Mouse (Mus musculus): Measurements from ENCODE around the gene Ahnak2. TPM values are rescaled to one million over a fixed set of nuclear protein-coding genes. Genes with fewer than 3 reads are reported as not detected.
A peak's percentile ranks its signal among the peaks of the same experiment; 100 is the strongest.

The Ahnak2 gene
- total RNA-seq, 2 experiments from 2014 or later: not detected

DNA sequence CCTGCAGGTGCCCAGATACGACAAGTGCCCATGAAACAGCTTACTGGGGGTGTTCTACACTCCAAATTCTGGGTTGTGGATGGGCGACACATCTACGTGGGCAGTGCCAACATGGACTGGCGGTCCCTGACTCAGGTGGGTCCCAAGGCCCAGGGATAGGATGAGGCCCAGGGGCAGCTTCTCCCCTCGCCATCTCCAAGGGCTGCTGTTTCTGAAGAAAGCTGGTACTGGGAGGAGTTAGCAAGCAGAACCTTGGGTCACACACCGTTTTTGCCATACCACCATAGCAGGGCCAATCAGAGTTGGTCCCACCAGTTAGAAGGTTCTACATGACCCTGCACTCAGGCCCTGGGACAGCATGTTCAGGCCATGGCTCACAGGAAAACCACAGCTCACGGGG, 37.5 kb downstream of the Ahnak2 start:
- no peak for ATAC-seq (replicated peaks; ENCODE audit: low FRiP score, low TSS enrichment, poor library complexity, severe bottlenecking)

DNA sequence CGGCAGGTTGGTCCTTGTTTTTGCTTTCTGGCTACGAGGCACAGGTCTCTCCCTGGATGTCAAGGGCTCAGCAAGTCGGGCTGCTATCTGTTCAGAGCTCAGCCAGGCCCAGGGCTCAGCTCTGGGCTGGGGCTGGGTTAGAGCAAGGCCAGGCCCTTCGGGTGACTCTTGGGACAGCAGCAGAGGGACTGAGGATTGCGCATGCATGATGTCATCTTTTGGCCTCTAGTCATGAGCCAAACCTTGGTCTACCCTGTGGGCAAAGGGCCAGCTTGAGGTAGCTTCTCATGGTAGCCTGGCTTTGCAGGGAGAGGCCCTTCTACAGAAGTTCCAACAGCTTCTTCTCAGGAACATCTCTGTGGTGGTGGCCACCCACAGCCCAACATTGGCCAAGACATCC, 38.3 kb downstream of the Ahnak2 start:
- no peak for ATAC-seq (replicated peaks; ENCODE audit: low FRiP score, low TSS enrichment, poor library complexity, severe bottlenecking)

GRCm38 (mm10) chr12:112763176-112763575, 39.3 kb downstream of the Ahnak2 start:
- ATAC-seq (replicated peaks; ENCODE audit: low FRiP score, low TSS enrichment, poor library complexity, severe bottlenecking): no peak

DNA sequence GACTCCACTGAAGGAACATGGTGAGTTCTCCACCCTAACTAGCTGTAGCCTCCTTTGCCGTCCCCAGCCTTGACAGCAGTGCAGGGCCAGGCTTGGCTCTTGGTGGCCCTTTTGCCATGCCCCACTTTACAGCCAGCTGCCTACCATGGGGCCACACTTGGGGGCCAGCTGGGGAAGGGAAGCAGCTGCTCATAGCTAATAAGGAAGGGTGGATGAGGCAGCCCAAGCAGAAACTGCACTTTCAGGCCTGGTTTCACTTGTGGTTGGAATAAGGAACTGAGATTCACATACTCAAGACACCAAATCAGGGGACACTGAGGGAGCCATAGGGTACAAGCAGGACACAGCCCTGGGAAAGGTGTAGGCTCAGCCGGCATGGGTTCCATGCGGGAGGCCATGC, 40.4 kb downstream of the Ahnak2 start:
- ATAC-seq (replicated peaks; ENCODE audit: low FRiP score, low TSS enrichment, poor library complexity, severe bottlenecking): 0 out of 2 replicates have a peak, but pooled peaks have one; percentile 22

DNA sequence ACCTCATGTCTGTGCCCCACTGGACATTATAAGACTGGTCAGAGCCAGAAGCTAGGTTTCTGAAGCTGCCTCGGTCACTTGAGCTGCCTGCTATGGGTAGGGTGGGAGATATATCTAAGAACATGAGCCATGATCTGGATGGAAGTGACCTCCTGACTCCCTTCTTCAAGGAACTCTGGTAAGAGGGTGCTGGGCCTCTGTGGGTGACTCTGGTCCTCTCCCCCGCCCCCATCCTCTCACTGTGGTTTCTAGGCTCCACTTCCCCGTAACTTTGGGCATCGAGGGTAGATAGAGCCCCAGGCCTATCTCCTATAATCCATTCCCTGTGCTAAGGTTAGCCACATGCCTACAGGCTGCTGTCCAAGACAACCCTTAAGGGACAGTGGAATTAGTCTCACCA, 41.0 kb downstream of the Ahnak2 start:
- ATAC-seq (replicated peaks; ENCODE audit: low FRiP score, low TSS enrichment, poor library complexity, severe bottlenecking): no peak

DNA sequence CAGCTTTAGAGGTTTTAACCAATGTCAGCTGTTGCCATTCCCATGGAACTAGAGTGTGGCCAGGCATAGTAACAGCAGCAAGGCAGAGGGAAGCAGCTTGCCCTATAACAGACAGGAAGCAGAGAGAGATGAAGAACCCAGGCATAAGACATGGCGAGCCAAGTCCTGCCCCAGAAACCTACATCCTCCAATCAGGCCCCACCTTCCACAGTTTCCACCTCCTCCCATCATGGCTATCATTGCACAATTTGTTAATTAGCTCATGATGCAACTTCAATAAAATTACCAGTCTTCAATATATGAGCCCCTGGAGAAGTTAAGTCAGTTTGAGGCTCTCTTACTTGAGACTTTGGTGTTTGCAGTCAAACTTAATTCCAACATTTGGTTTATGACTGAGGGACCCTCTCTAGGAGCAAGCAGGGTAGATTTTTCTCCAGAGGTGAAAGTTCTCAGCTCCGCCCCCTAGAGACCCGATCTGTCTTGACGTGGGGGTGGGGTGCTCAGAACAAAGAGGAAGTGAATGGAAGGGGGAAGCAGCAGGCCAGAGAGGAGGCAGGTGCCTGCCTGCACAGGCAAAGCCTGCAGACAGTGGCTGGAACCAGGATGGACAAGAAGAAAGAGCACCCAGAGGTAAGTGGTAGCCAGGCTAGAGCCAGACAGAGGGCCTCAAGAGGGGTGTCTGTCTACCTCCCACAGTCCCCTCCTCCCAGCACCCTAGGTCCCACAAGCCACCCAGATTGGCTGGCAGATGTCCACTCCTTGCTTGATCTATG, 42.1 kb downstream of the Ahnak2 start, which contains the start of gene Pld4:
Gene Pld4, plus strand, starts transcription at position 502 of the 773 bp plus-strand sequence.
- no peak for ATAC-seq (replicated peaks; ENCODE audit: low FRiP score, low TSS enrichment, poor library complexity, severe bottlenecking)

DNA sequence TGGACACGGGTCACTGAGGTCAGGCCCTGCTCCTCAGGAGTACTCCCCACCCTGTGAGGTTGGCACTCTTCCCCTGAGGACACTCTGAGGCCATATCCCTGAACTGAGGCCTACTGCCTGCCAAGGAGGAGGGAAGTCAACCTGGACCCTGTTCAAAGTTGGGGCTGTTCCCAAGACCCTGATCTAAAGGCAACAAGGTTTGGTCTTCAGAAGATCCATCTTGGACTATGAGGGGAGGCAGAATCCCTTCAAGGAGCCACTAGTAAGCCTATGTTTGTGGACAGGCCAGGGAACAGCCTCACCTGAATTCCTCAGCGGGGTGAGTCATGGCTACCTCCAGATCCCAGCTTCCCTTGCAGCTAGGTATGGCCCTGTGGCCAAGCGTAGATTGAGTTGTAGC, 43.0 kb downstream of the Ahnak2 start:
- no peak for ATAC-seq (replicated peaks; ENCODE audit: low FRiP score, low TSS enrichment, poor library complexity, severe bottlenecking)

GRCm38 (mm10) chr12:112757896-112758295, 44.6 kb downstream of the Ahnak2 start:
- no peak for ATAC-seq (replicated peaks; ENCODE audit: low FRiP score, low TSS enrichment, poor library complexity, severe bottlenecking)

GRCm38 (mm10) chr12:112755900-112756299, 46.6 kb downstream of the Ahnak2 start:
- no peak for ATAC-seq (replicated peaks; ENCODE audit: low FRiP score, low TSS enrichment, poor library complexity, severe bottlenecking)

- no peak for ATAC-seq (replicated peaks; ENCODE audit: low FRiP score, low TSS enrichment, poor library complexity, severe bottlenecking)
These were observed 50.1 kb downstream of the Ahnak2 start for GRCm38 (mm10) chr12:112752399-112752798.

GRCm38 (mm10) chr12:112750976-112751375, 51.5 kb downstream of the Ahnak2 start:
- ATAC-seq (replicated peaks; ENCODE audit: low FRiP score, low TSS enrichment, poor library complexity, severe bottlenecking): no peak

DNA sequence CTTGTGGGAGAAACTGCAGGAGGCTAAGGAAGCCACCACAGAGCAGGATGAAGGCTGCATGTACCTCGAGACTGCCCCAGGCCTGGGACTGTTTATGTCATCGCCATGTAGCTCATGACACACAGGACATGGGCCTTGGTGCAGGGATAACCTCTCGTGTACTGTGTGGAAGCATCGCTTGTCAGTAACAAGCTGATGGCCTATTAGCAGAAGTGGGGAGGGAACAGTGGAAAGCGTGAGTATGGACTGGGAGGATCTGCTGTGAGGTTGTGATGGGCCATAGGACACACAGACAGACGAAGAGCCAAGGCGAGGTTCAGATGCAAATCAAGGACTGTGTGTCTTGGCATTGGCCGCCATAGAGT, 54.9 kb downstream of the Ahnak2 start:
- no peak for ATAC-seq (replicated peaks; ENCODE audit: low FRiP score, low TSS enrichment, poor library complexity, severe bottlenecking)

DNA sequence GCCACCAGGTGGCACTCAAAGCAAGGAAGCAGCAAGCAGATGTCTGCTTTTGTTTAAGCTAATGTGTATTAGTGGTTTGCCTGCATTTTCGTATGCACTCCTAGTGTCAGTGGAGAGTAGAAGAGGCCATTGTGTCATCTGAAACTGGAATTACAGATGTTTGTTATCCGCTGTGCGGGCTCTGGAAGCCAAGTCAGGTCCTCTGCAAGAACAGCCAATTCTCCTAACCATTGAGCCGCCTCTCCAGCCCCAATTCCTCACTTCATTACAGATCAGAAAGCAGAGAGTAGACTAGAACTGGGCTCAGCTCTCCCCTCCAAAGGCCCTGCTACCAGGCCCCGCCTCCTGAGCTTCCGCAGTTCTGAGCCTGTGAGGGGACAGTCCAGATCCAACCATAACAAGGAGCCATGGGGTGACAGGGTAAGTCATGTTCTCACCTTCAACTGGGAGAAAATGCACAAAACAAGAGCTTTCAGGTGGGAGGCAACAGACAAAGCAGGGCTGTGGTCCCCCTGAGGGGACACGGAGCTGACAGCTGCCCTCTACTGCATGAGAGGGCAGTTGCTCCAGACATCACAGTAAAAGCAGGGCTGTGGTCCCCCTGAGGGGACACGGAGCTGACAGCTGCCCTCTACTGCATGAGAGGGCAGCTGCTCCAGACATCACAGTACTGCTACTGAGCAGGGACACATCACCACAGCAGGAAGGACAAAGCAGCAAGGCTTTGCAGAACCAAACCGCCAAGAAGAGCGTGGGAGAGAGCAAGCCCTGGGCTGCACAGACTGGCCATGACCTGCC, 55.5 kb downstream of the Ahnak2 start:
- ATAC-seq (replicated peaks; ENCODE audit: low FRiP score, low TSS enrichment, poor library complexity, severe bottlenecking): peak; percentile 30; the same call in 1 of the 2 replicates

- no peak for ATAC-seq (replicated peaks; ENCODE audit: low FRiP score, low TSS enrichment, poor library complexity, severe bottlenecking)
These were observed 56.0 kb downstream of the Ahnak2 start for GRCm38 (mm10) chr12:112746461-112746807.

- ATAC-seq (replicated peaks; ENCODE audit: low FRiP score, low TSS enrichment, poor library complexity, severe bottlenecking): no peak
These were observed 56.7 kb downstream of the Ahnak2 start for GRCm38 (mm10) chr12:112745716-112746115.

- no peak for ATAC-seq (replicated peaks; ENCODE audit: low FRiP score, low TSS enrichment, poor library complexity, severe bottlenecking)
These were observed 57.4 kb downstream of the Ahnak2 start for GRCm38 (mm10) chr12:112744891-112745580.

DNA sequence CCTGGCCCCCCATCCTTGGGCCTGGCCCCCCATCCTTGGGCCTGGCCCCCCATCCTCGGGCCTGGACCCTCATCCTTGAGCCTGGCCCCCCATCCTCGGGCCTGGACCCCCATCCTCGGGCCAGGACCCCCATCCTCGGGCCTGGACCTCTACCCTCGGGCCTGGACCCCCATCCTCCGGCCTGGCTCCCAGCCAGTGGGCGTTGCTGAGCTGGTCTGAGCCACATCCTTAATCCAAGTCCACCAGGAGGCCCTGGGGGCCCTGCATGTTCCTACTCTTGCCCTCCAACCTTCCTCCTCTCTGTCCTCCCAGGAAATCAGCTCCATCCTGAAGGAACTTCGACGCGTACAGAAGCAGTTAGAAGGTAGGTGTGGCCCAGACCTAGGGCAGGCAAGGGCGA, 58.2 kb downstream of the Ahnak2 start:
- ATAC-seq (replicated peaks; ENCODE audit: low FRiP score, low TSS enrichment, poor library complexity, severe bottlenecking): no peak

DNA sequence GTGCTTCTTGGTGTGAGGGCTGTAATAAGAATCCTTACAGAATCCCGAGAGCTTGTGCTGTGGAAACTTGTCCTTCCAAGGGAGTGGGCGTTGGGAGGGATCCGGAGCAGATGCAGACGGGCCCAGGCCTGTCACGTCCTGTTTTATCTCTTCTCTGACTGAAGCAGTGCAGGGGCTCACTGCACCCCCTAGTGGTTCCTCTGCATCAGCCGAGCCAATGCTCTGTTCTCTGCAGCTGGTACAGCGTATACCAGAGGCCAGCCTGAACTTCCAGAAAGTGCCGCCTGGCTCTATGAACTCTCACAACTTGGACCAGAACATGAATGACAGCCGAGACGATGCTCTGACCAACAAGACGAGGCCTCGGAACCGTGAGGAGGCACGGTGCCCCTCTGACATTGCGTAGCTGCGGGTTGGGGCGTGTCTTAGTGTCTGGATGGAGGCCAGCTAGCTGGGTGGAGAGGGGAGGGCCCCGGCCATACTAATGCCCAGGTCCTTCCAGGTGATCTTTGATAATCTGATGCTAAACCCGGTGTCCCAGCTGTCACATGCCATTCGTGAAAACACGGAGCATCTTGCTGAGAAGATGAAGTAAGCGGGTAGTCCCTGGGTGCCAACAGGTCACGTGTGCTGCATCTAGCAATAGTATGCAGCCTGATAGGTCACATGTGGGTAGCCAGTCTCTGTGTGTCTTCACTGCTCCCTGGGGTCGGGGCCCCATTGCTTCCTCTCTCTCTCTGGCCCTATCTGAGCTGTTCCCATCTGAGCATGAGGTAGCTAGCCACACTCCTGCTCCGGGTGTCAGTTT, 59.1 kb downstream of the Ahnak2 start:
- ATAC-seq (replicated peaks; ENCODE audit: low FRiP score, low TSS enrichment, poor library complexity, severe bottlenecking): peak; percentile 82

GRCm38 (mm10) chr12:112742768-112743167, 59.7 kb downstream of the Ahnak2 start:
- ATAC-seq (replicated peaks; ENCODE audit: low FRiP score, low TSS enrichment, poor library complexity, severe bottlenecking): no peak

Measured in megakaryocyte-erythroid progenitor cell, adult 5-6 weeks (primary cell).